Mouse (Mus musculus) erythroblast, embryonic 14.5 days (primary cell): Measurements from ENCODE around the gene Lgals8.

Source experiments
- GATA1 ChIP-seq: IDR thresholded peaks from 2 replicates; pipeline ENCODE4 v1.6.1; 2012; ENCODE audit warnings: low read length, inconsistent platforms, mixed read lengths
- TAL1 ChIP-seq: IDR thresholded peaks from 3 replicates; pipeline ENCODE4 v1.6.1; 2012; ENCODE audit warnings: low read length, inconsistent platforms, mixed read lengths

GRCm38 (mm10) chr13:12453150-12453549 lies 11.6 kb downstream of the Lgals8 start:
- no peak for TF ChIP-seq GATA1
- no peak for TF ChIP-seq TAL1
